Mouse (Mus musculus) olfactory bulb, adult 2 months (tissue): Measurements from ENCODE around the gene 2610507B11Rik. TPM values are rescaled to one million over a fixed set of nuclear protein-coding genes. Genes with fewer than 3 reads are reported as not detected.

Source experiments
- H3K27ac ChIP-seq: fragments of 200-500 bp; 2 replicates; pipeline ENCODE4 v1.5.1; 2012; ENCODE audit warnings: low read depth, low read length; ENCODE audit not compliant: insufficient read depth
- H3K4me1 ChIP-seq: fragments of 200-500 bp; 2 replicates; pipeline ENCODE4 v1.6.1; 2012; ENCODE audit warnings: low read length; ENCODE audit not compliant: control insufficient read depth, insufficient read depth
- H3K4me3 ChIP-seq: fragments of 200-500 bp; 2 replicates; pipeline ENCODE4 v1.5.1; 2012; ENCODE audit warnings: mild to moderate bottlenecking, low read depth, low read length, moderate library complexity; ENCODE audit not compliant: insufficient read depth
- CTCF ChIP-seq: fragments of 200-500 bp; IDR thresholded peaks from 2 replicates; pipeline ENCODE4 v1.5.1; 2012; ENCODE audit warnings: low read depth, mild to moderate bottlenecking, low read length, moderate library complexity; ENCODE audit not compliant: insufficient read depth
- POLR2A ChIP-seq: fragments of 200-500 bp; IDR thresholded peaks from 2 replicates; pipeline ENCODE4 v1.6.1; 2012; ENCODE audit warnings: mild to moderate bottlenecking, low read depth, low read length, moderate library complexity; ENCODE audit not compliant: insufficient read depth
- WGBS: fragments of 180-500 bp; shearing (Covaris S2); methylation state at CpG from one replicate; pipeline ENCODE4 v1.1.7; 2018; 5-methylcytosine and 5-hydroxymethylcytosine counted together
- polyA plus RNA-seq: library from polyadenylated mRNA; stranded (reverse); fragments of >200 nt; gene quantifications from 2 replicates; pipeline ENCODE4 v1.2.4, GENCODE M21; 2012; ENCODE audit warnings: low replicate concordance; ENCODE audit not compliant: missing spikeins, insufficient read depth, insufficient read length

2610507B11Rik gene
- polyA plus RNA-seq, 1 experiment, result 122 TPM

DNA sequence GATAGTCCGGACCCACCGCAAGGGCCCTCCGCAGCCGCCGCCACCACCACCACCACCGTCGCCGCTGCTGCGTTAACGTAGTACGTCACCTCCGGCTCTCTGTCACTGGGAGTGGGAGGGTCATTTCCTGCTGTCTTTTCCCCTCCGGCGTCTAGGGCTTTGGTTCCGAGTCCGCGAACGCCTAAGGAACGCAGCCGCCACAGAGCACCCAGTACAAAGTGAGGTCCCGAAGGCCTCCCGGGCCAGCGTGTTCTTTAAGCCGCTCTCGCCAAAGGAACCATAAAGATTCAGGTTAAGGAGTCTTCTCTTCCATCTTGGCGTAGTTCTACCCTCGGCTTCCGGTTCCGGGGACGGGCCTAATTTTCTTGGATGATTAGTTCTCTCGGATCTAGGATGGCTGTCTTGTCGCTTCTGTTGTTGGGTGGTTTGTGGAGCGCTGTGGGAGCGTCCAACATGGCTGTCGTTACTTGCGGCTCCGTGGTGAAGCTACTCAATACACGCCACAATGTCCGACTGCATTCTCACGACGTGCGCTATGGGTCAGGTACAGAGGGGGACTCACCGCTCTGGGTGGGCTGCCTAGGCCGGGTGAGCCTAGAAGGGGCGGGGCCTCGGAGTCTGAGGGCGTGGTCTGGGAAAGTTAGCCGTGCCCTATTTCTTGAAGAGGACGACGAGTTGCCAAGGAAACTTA is 15.8 kb upstream of the 2610507B11Rik start, which contains the start of the genes Sdf2 and Supt6:
Sdf2 (plus strand) TSS at position 120 of the 691 bp plus-strand sequence.
Supt6 (minus strand) TSS at position 361 of the 691 bp plus-strand sequence.
- Histone ChIP-seq H3K27ac (peak within 1 kb of the TSS; percentile 100), H3K4me3 (peak within 1 kb of the TSS; percentile 75), H3K4me1 (peaks cover 13% of the 10 kb centered on the region)
- 0 out of 2 replicates have a peak, but pooled peaks have one; percentile 5 for TF ChIP-seq CTCF
- peak; percentile 55 for TF ChIP-seq POLR2A
- WGBS, result under 1% methylated on average over 50 of the region's 50 CpGs

DNA sequence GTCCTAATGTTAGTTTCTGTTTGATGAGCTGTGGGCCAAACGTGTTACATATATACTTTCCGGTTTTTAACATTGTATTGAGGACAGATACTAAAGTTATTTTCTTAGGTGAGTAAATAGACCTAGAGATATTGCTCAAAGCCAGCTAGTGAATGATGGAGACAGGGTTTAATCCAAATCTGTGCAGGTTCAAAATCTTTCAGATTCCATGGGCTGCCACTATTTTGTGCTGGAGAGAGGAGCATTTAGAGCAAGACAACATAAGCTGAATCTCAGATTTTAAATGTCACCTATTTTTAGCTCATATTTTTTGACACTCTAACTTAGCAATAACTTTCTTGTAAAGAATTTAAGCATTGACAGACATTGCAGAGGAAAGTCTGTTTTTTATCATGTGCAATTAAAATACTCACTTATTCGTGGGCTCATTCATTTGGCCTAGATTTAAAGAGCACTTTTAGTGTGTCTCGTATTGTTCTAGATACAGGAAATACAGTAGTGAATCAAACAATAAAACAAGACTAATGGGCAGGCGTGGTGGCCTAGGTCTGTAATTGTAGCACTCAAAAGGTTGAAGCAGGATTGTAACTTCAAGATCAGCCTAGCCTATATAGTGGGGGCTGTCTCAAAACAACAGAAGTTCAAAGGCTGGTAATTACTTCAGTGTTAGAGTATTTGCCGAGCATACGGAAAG is 15.1 kb upstream of the 2610507B11Rik start:
- TF ChIP-seq POLR2A (no peak), CTCF (no peak)
- no peak overlapping the region for H3K27ac ChIP-seq
- H3K4me1 ChIP-seq, result peaks cover 11% of the 10 kb centered on the region
- peak overlapping the region; percentile 75 for H3K4me3 ChIP-seq
- WGBS, result 32% methylated on average over 7 of the region's 7 CpGs

DNA sequence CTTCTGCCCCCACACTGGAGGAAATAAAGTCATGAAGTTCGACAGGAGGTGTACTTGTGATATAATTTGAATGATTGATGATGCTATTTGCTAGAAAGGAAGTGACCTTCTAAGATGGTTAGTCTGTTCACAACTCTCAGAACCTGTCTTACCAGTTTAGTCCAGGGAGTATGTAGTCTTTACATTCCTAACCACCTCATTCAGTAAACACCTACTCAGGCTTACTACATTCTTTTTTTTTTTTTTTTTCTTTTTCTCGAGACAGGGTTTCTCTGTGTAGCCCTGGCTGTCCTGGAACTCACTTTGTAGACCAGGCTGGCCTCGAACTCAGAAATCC is 14.6 kb upstream of the 2610507B11Rik start:
- H3K4me1 ChIP-seq, result peaks cover 10% of the 10 kb centered on the region
- WGBS, result 66% methylated on average over 3 of the region's 3 CpGs
- no peak overlapping the region for H3K4me3 ChIP-seq
- no peak overlapping the region for H3K27ac ChIP-seq
- no peak for TF ChIP-seq CTCF
- TF ChIP-seq POLR2A, result no peak

DNA sequence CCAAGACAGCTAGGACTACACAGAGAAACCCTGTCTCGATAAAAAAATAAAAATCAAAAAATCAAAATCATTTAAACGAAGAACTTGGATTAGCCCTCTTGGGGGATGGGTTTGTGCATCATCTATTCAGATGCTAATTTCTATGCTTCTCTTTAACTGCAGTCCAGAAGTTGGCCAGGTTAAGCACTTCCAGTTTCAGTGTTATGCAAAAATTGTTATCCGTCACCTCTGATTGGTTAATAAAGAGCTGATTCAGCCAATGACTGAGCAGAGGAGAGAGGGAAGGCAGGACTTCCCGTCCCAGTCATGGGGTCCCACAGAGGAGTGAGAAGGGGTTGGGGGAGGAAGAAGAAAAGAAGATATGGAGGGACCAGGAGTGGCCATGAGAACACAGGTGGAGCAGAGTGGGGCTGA is 13.8 kb upstream of the 2610507B11Rik start:
- Histone ChIP-seq H3K27ac (no peak overlapping the region), H3K4me1 (peaks cover 9% of the 10 kb centered on the region), H3K4me3 (no peak overlapping the region)
- 62% methylated on average over 4 of the region's 4 CpGs for WGBS
- TF ChIP-seq CTCF (no peak), POLR2A (no peak)

DNA sequence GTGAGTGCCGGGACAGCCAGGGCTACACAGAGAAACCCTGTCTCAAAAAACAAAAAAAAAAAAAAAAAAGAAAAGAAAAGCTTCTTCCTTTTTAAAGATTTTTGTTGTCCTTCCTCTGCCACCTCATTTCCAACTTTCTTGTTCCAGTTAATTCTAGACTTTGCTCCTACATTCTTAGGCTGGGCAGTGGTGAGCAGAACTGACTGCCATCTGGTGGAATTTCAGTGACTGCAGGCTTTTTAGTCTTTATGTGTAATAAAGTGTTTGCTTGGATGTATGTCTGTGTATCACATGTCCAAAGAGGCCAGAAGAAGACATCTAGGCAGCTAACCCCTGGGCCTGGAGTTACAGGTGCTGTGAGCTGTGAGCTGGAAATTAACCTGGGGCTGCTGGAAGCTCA is 4.9 kb upstream of the 2610507B11Rik start:
- TF ChIP-seq POLR2A (no peak), CTCF (no peak)
- Histone ChIP-seq H3K27ac (no peak overlapping the region), H3K4me3 (no peak overlapping the region), H3K4me1 (no peaks in the 10 kb centered on the region)
- 100% methylated on average over 1 of the region's 1 CpGs for WGBS

DNA sequence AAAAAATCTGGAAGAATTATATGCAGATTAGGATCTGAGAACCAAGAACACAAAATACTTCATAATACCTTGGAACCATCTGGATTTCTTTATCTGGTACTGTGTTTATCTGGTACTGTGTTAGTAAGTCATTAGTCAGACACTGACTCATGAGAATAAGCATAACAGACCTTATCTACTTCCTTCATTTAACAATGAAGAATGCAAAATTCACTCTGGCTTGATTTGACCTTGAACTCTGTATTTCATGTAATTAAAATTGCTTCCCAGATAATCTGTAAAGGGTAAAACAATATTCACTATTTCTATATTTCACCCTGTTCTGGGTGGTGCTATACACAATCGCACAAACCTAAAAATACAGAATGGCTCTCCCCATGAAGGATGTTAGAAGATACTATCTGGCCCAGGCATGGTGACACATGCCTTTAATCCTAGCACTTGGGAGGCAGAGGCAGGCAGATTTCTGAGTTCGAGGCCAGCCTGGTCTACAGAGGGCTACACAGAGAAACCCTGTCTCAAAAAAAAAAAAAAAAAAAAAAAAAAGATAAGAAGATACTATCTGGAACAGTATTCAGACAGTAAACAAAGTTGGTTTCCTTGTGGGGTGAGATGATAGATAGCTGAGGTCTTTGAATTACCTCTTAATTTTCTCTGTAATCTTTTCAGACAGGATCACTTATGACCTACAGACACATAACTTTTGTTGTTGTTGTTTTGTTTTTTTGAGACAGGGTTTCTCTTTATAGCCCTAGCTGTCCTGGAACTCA is 878 bp upstream of the 2610507B11Rik start:
- Histone ChIP-seq H3K4me1 (peaks cover 7% of the 10 kb centered on the region; the same call in 1 of the 2 replicates), H3K27ac (peak overlapping the region; percentile 60; the same call in 1 of the 2 replicates), H3K4me3 (peak overlapping the region; percentile 92)
- 84% methylated on average over 2 of the region's 2 CpGs for WGBS
- TF ChIP-seq POLR2A, result no peak
- TF ChIP-seq CTCF, result no peak

DNA sequence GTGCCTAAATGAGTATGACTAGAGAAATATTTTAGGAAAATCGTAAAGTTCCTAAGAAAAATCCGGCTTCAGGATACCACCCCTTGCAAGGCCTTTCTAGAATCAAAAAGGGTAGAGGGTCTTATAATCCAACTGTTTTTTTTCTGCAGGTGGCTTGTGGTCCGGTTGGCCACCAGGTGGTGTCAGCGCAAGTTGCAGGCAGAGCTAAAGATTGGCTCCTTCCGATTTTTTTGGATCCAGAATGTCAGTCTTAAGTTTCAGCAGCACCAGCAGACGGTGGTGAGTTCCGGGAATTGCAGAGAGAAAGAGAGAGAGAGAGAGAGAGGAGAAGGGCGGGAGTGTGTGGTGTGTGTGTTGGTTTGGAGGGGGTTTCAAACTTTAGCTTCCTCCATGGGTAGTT is 998 bp downstream of the 2610507B11Rik start:
- peak; percentile 22; the same call in 1 of the 2 replicates for TF ChIP-seq CTCF
- TF ChIP-seq POLR2A, result no peak
- 1% methylated on average over 8 of the region's 8 CpGs for WGBS
- peaks cover 10% of the 10 kb centered on the region; the same call in 1 of the 2 replicates for H3K4me1 ChIP-seq
- H3K4me3 ChIP-seq, result peak overlapping the region; percentile 46
- peak overlapping the region; percentile 28; the same call in 1 of the 2 replicates for H3K27ac ChIP-seq

DNA sequence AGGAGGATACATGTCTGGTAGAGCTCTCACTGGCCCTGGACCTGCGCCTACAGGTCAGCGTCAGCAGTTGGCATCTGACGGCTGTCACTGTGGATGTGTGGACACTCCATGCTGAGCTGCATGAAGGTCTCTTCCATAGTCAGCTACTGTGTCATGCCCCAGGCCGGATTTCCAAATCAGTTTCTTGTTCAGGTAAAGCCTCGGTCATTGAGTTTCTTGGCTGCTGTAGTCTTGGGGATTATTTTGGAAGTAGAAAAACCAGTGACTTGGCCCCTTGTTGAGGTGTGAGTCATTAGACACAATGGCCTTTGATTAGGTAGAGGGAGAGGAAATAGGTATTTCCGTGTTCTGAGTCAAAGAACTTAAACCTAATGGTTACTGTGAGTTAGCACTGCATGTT is 4.0 kb downstream of the 2610507B11Rik start:
- Histone ChIP-seq H3K4me3 (no peak overlapping the region), H3K4me1 (peaks cover 10% of the 10 kb centered on the region; the same call in 1 of the 2 replicates), H3K27ac (no peak overlapping the region)
- WGBS, result 76% methylated on average over 6 of the region's 6 CpGs
- TF ChIP-seq POLR2A (no peak), CTCF (no peak)
